Mouse (Mus musculus) embryo, embryonic 10 days (tissue): ENCODE results near the gene Vav3.
"Not testable (repeated sequence)": the region's sequence is repeated elsewhere in the genome, so short reads cannot be mapped to it uniquely, and the experiment has no call there.

Experiments used
- DNase-seq: peaks from one replicate; pipeline ENCODE4 v3.0.0-alpha.2; 2015; ENCODE audit warnings: low spot score

The Vav3 gene

GRCm38 (mm10) chr3:109440001-109440400 lies 99.5 kb downstream of the Vav3 start:
- no peak for DNase-seq

- DNase-seq, result no peak
These were observed 103.6 kb downstream of the Vav3 start for GRCm38 (mm10) chr3:109444077-109444476.

- DNase-seq, result no peak
These were observed 106.5 kb downstream of the Vav3 start for GRCm38 (mm10) chr3:109446903-109447302.

- DNase-seq, result not testable (repeated sequence)
These were observed 107.8 kb downstream of the Vav3 start for GRCm38 (mm10) chr3:109448249-109448648.

GRCm38 (mm10) chr3:109451966-109452365 lies 111.5 kb downstream of the Vav3 start:
- no peak for DNase-seq

GRCm38 (mm10) chr3:109454633-109455032 lies 114.2 kb downstream of the Vav3 start:
- no peak for DNase-seq

- no peak for DNase-seq
These were observed 115.9 kb downstream of the Vav3 start for GRCm38 (mm10) chr3:109456340-109456739.

- no peak for DNase-seq
These were observed 123.2 kb downstream of the Vav3 start for GRCm38 (mm10) chr3:109463684-109464083.

GRCm38 (mm10) chr3:109464600-109464999 lies 124.1 kb downstream of the Vav3 start:
- no peak for DNase-seq

- DNase-seq, result no peak
These were observed 126.1 kb downstream of the Vav3 start for GRCm38 (mm10) chr3:109466541-109466940.

- DNase-seq, result no peak
These were observed 126.8 kb downstream of the Vav3 start for GRCm38 (mm10) chr3:109467288-109467687.

- no peak for DNase-seq
These were observed 129.0 kb downstream of the Vav3 start for GRCm38 (mm10) chr3:109469465-109469864.

GRCm38 (mm10) chr3:109470651-109471255 lies 130.3 kb downstream of the Vav3 start:
- no peak for DNase-seq

- no peak for DNase-seq
These were observed 136.1 kb downstream of the Vav3 start for GRCm38 (mm10) chr3:109476521-109476920.

- DNase-seq, result no peak
These were observed 137.8 kb downstream of the Vav3 start for GRCm38 (mm10) chr3:109478297-109478696.

GRCm38 (mm10) chr3:109480625-109481024 lies 140.2 kb downstream of the Vav3 start:
- no peak for DNase-seq

- no peak for DNase-seq
These were observed 146.3 kb downstream of the Vav3 start for GRCm38 (mm10) chr3:109486786-109487185.

GRCm38 (mm10) chr3:109487823-109488222 lies 147.4 kb downstream of the Vav3 start:
- no peak for DNase-seq

GRCm38 (mm10) chr3:109488750-109489171 lies 148.3 kb downstream of the Vav3 start:
- no peak for DNase-seq

GRCm38 (mm10) chr3:109490561-109491296 lies 150.3 kb downstream of the Vav3 start:
- no peak for DNase-seq

GRCm38 (mm10) chr3:109491568-109491967 lies 151.1 kb downstream of the Vav3 start:
- peak; percentile 92 for DNase-seq

- DNase-seq, result no peak
These were observed 156.0 kb downstream of the Vav3 start for GRCm38 (mm10) chr3:109496461-109496860.

- no peak for DNase-seq
These were observed 156.6 kb downstream of the Vav3 start for GRCm38 (mm10) chr3:109497074-109497473.
